Mouse (Mus musculus): ENCODE measurements around the gene Gm28870.
"Not testable (repeated sequence)": the region's sequence is repeated elsewhere in the genome, so short reads cannot be mapped to it uniquely, and the experiment has no call there.

The Gm28870 gene

DNA sequence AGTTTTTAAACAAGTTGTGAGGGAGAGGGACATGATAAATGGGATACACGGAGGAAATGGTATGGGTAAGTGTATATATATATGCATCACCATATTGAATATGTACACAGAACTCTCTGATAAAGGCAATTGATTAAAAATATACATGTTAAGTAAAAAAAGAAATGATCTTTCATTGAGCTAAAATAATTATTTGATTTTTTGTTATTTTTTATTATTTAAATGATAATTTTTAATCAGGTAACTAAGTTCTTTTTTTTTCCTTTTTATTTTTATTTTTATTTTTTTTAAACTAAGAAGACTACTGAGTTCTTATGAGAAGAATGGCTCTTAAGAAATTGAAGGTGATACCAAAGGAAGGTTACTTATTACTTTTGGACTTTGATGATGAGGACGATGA lies at the start of gene Gm28870:
Gm28870 (plus strand) TSS at position 301 of the 400 bp plus-strand sequence.
- in situ Hi-C loops (cut with MboI, MseI): not testable (repeated sequence)

Measured in T-helper 17 cell (primary cell).